Mouse (Mus musculus) midbrain, embryonic 15.5 days (tissue): ENCODE data around the gene Mgp. TPM values are rescaled to one million over a fixed set of nuclear protein-coding genes. Genes with fewer than 3 reads are reported as not detected.

ENCODE experiments used
- ATAC-seq: fragments of 200-750 bp; cut with Nextera tagmentation; replicated peaks from 2 replicates; pipeline ENCODE4 v1.8.0; 2017; ENCODE audit warnings: moderate TSS enrichment
- H3K27ac ChIP-seq: fragments of 300-500 bp; sonication (generic); 2 replicates; pipeline ENCODE4 v1.5.1; 2015; ENCODE audit warnings: mild to moderate bottlenecking, inconsistent platforms
- H3K27me3 ChIP-seq: fragments of 300-500 bp; sonication (generic); replicated peaks from 2 replicates; pipeline ENCODE4 v1.6.1; 2015; ENCODE audit warnings: inconsistent platforms
- H3K36me3 ChIP-seq: fragments of 300-500 bp; sonication (generic); replicated peaks from 2 replicates; pipeline ENCODE4 v1.6.1; 2015; ENCODE audit warnings: inconsistent platforms
- H3K4me1 ChIP-seq: fragments of 300-500 bp; sonication (generic); 2 replicates; pipeline ENCODE4 v1.6.1; 2015; ENCODE audit warnings: inconsistent platforms
- H3K4me2 ChIP-seq: fragments of 300-500 bp; sonication (generic); 2 replicates; pipeline ENCODE4 v1.6.1; 2015; ENCODE audit warnings: inconsistent platforms, mild to moderate bottlenecking, moderate library complexity
- H3K4me3 ChIP-seq: fragments of 300-500 bp; sonication (generic); 2 replicates; pipeline ENCODE4 v1.5.1; 2015; ENCODE audit warnings: mild to moderate bottlenecking, inconsistent platforms
- H3K9ac ChIP-seq: fragments of 300-500 bp; sonication (generic); 2 replicates; pipeline ENCODE4 v1.6.1; 2015; ENCODE audit warnings: mild to moderate bottlenecking, inconsistent platforms
- H3K9me3 ChIP-seq: fragments of 300-500 bp; sonication (generic); 2 replicates; pipeline ENCODE4 v1.6.1; 2016; ENCODE audit warnings: inconsistent platforms
- WGBS: fragments of 180-500 bp; shearing (Covaris S2); methylation state at CpG from one replicate; pipeline ENCODE4 v1.1.7; 2015; ENCODE audit warnings: mixed read lengths; 5-methylcytosine and 5-hydroxymethylcytosine counted together
- polyA plus RNA-seq: library from polyadenylated mRNA; unstranded; fragments of >200 nt; fragmentation: Nextera tagmentation; extraction: Ambion mirVana; gene quantifications from 2 replicates; pipeline ENCODE4 v1.2.1, GENCODE M21; 2015

Mgp gene
- polyA plus RNA-seq, 1 experiment from 2014 or later, result 14.8 TPM

GRCm38 (mm10) chr6:136910247-136910890 is 34.7 kb upstream of the Mgp start:
- Histone ChIP-seq H3K4me1 (peaks cover 7% of the 10 kb centered on the region; the same call in 1 of the 2 replicates), H3K4me3 (no peak overlapping the region), H3K4me2 (no peak overlapping the region), H3K36me3 (no peaks in the 10 kb centered on the region), H3K27me3 (no peaks in the 10 kb centered on the region), H3K9ac (no peak overlapping the region), H3K9me3 (no peaks in the 10 kb centered on the region), H3K27ac (no peak overlapping the region)
- ATAC-seq, result no peak
- 84% methylated on average over 9 of the region's 9 CpGs for WGBS

GRCm38 (mm10) chr6:136906937-136907293 is 31.3 kb upstream of the Mgp start:
- WGBS, result 78% methylated on average over 10 of the region's 10 CpGs
- Histone ChIP-seq H3K4me1 (no peaks in the 10 kb centered on the region), H3K4me3 (no peak overlapping the region), H3K27me3 (no peaks in the 10 kb centered on the region), H3K9ac (no peak overlapping the region), H3K27ac (no peak overlapping the region), H3K36me3 (no peaks in the 10 kb centered on the region), H3K4me2 (no peak overlapping the region), H3K9me3 (no peaks in the 10 kb centered on the region)
- no peak for ATAC-seq

GRCm38 (mm10) chr6:136906283-136906936 is 30.8 kb upstream of the Mgp start:
- Histone ChIP-seq H3K4me2 (no peak overlapping the region), H3K4me3 (no peak overlapping the region), H3K27ac (no peak overlapping the region), H3K4me1 (no peaks in the 10 kb centered on the region), H3K9me3 (no peaks in the 10 kb centered on the region), H3K27me3 (no peaks in the 10 kb centered on the region), H3K36me3 (no peaks in the 10 kb centered on the region), H3K9ac (no peak overlapping the region)
- ATAC-seq, result no peak
- WGBS, result 90% methylated on average over 19 of the region's 19 CpGs

GRCm38 (mm10) chr6:136903885-136904470 is 28.4 kb upstream of the Mgp start:
- H3K9ac ChIP-seq, result no peak overlapping the region
- no peaks in the 10 kb centered on the region for H3K4me1 ChIP-seq
- H3K36me3 ChIP-seq, result no peaks in the 10 kb centered on the region
- no peak overlapping the region for H3K4me2 ChIP-seq
- WGBS, result 64% methylated on average over 8 of the region's 8 CpGs
- no peak overlapping the region for H3K4me3 ChIP-seq
- ATAC-seq, result no peak
- no peak overlapping the region for H3K27ac ChIP-seq
- no peaks in the 10 kb centered on the region for H3K27me3 ChIP-seq
- H3K9me3 ChIP-seq, result no peaks in the 10 kb centered on the region

- no peaks in the 10 kb centered on the region for H3K4me1 ChIP-seq
- no peaks in the 10 kb centered on the region for H3K27me3 ChIP-seq
- no peak overlapping the region for H3K4me3 ChIP-seq
- H3K4me2 ChIP-seq, result no peak overlapping the region
- no peak overlapping the region for H3K27ac ChIP-seq
- 91% methylated on average over 9 of the region's 9 CpGs for WGBS
- no peak overlapping the region for H3K9ac ChIP-seq
- no peak for ATAC-seq
- no peaks in the 10 kb centered on the region for H3K36me3 ChIP-seq
- H3K9me3 ChIP-seq, result no peaks in the 10 kb centered on the region
Measured at GRCm38 (mm10) chr6:136902527-136902926, 26.9 kb upstream of the Mgp start.

- no peak for ATAC-seq
- WGBS, result 78% methylated on average over 2 of the region's 2 CpGs
- H3K9me3 ChIP-seq, result no peaks in the 10 kb centered on the region
Measured at GRCm38 (mm10) chr6:136901010-136901409, 25.4 kb upstream of the Mgp start.

GRCm38 (mm10) chr6:136900369-136901009 is 24.9 kb upstream of the Mgp start:
- 81% methylated on average over 4 of the region's 4 CpGs for WGBS
- Histone ChIP-seq H3K9ac (no peak overlapping the region), H3K4me3 (no peak overlapping the region), H3K27me3 (no peaks in the 10 kb centered on the region), H3K27ac (no peak overlapping the region), H3K4me1 (no peaks in the 10 kb centered on the region), H3K36me3 (no peaks in the 10 kb centered on the region), H3K9me3 (no peaks in the 10 kb centered on the region), H3K4me2 (no peak overlapping the region)
- ATAC-seq, result no peak

More at GRCm38 (mm10) chr6:136901010-136901409, 25.4 kb upstream of the Mgp start:
- Histone ChIP-seq H3K4me2 (no peak overlapping the region), H3K4me3 (no peak overlapping the region), H3K9ac (no peak overlapping the region), H3K36me3 (no peaks in the 10 kb centered on the region), H3K27ac (no peak overlapping the region), H3K4me1 (no peaks in the 10 kb centered on the region), H3K27me3 (no peaks in the 10 kb centered on the region)

GRCm38 (mm10) chr6:136898954-136899353 is 23.3 kb upstream of the Mgp start:
- Histone ChIP-seq H3K36me3 (no peaks in the 10 kb centered on the region), H3K27ac (no peak overlapping the region), H3K4me1 (no peaks in the 10 kb centered on the region), H3K9ac (no peak overlapping the region), H3K9me3 (no peaks in the 10 kb centered on the region), H3K4me3 (no peak overlapping the region), H3K4me2 (no peak overlapping the region), H3K27me3 (no peaks in the 10 kb centered on the region)
- no peak for ATAC-seq
- 78% methylated on average over 2 of the region's 2 CpGs for WGBS

- Histone ChIP-seq H3K4me3 (no peak overlapping the region), H3K27me3 (no peaks in the 10 kb centered on the region), H3K9ac (no peak overlapping the region), H3K4me2 (no peak overlapping the region), H3K36me3 (no peaks in the 10 kb centered on the region), H3K9me3 (no peaks in the 10 kb centered on the region), H3K4me1 (no peaks in the 10 kb centered on the region), H3K27ac (no peak overlapping the region)
- 74% methylated on average over 4 of the region's 4 CpGs for WGBS
- ATAC-seq, result no peak
Measured at GRCm38 (mm10) chr6:136898222-136898621, 22.6 kb upstream of the Mgp start.

- WGBS, result 88% methylated on average over 4 of the region's 4 CpGs
- Histone ChIP-seq H3K36me3 (no peaks in the 10 kb centered on the region), H3K9ac (no peak overlapping the region), H3K4me2 (no peak overlapping the region), H3K9me3 (no peaks in the 10 kb centered on the region), H3K4me3 (no peak overlapping the region), H3K27me3 (no peaks in the 10 kb centered on the region), H3K4me1 (no peaks in the 10 kb centered on the region), H3K27ac (no peak overlapping the region)
- no peak for ATAC-seq
Measured at GRCm38 (mm10) chr6:136897789-136898188, 22.2 kb upstream of the Mgp start.

GRCm38 (mm10) chr6:136894532-136895339 is 19.1 kb upstream of the Mgp start:
- Histone ChIP-seq H3K27me3 (no peaks in the 10 kb centered on the region), H3K4me1 (no peaks in the 10 kb centered on the region), H3K36me3 (no peaks in the 10 kb centered on the region), H3K27ac (no peak overlapping the region), H3K9me3 (no peaks in the 10 kb centered on the region), H3K4me3 (no peak overlapping the region), H3K9ac (no peak overlapping the region), H3K4me2 (no peak overlapping the region)
- 67% methylated on average over 15 of the region's 15 CpGs for WGBS
- no peak for ATAC-seq

- Histone ChIP-seq H3K9me3 (no peaks in the 10 kb centered on the region), H3K4me2 (no peak overlapping the region), H3K27ac (no peak overlapping the region), H3K27me3 (no peaks in the 10 kb centered on the region), H3K9ac (no peak overlapping the region), H3K4me1 (no peaks in the 10 kb centered on the region), H3K4me3 (no peak overlapping the region), H3K36me3 (no peaks in the 10 kb centered on the region)
- WGBS, result 92% methylated on average over 2 of the region's 2 CpGs
- no peak for ATAC-seq
Measured at GRCm38 (mm10) chr6:136892002-136892401, 16.4 kb upstream of the Mgp start.
